Mouse (Mus musculus): ENCODE measurements around the gene Ormdl1. TPM values are rescaled to one million over a fixed set of nuclear protein-coding genes. Genes with fewer than 3 reads are reported as not detected.

Gene Ormdl1
- total RNA-seq (2023; ENCODE audit: inconsistent age) = 15.8 to 17.8 TPM (median 16.7 TPM) in 4 replicates

GRCm38 (mm10) chr1:53296581-53297383 is at the start of gene Ormdl1, which contains the start of the genes Pms1 and Gm28778:
Ormdl1 (plus strand) TSS chr1:53297095.
Pms1 (minus strand) TSS chr1:53297018.
Gm28778 (plus strand) TSS chr1:53297111.

GRCm38 (mm10) chr1:53312989-53313967 is 16.4 kb downstream of the Ormdl1 start, which contains the start of gene Osgepl1:
Osgepl1 (plus strand) TSS chr1:53313624.

GRCm38 (mm10) chr1:53352327-53353261 is 55.7 kb downstream of the Ormdl1 start, which contains the start of the genes Asdurf, Gm28551 and Asnsd1:
Asdurf (minus strand) TSS chr1:53352619.
Gm28551 (minus strand) TSS chr1:53352667.
Asnsd1 (minus strand) TSS chr1:53352752.

Other genes starting within 250 kb of the Ormdl1 start
- not detected in 4 replicates for gene Mstn, start 235.5 kb upstream of the Ormdl1 start, total RNA-seq (2023; ENCODE audit: inconsistent age)
- gene 1700019A02Rik, start 109.5 kb upstream of the Ormdl1 start, total RNA-seq (2023; ENCODE audit: inconsistent age) = not detected in 4 replicates
- 14.2 to 18.9 TPM (median 14.6 TPM) in 4 replicates for gene Pms1, start 77 bp upstream of the Ormdl1 start, total RNA-seq (2023; ENCODE audit: inconsistent age)
- gene Gm28778, start within 50 bp of the Ormdl1 start, total RNA-seq (2023; ENCODE audit: inconsistent age) = 2.0 to 3.1 TPM (median 2.7 TPM) in 3 of 4 replicates, not detected in the other
- 9.7 to 15.0 TPM (median 12.1 TPM) in 4 replicates for gene Osgepl1, start 16.5 kb downstream of the Ormdl1 start, total RNA-seq (2023; ENCODE audit: inconsistent age)
- gene Asdurf, start 55.5 kb downstream of the Ormdl1 start, total RNA-seq (2023; ENCODE audit: inconsistent age) = not detected in 4 replicates
- not detected in 4 replicates for gene Gm28551, start 55.6 kb downstream of the Ormdl1 start, total RNA-seq (2023; ENCODE audit: inconsistent age)
- gene Asnsd1, start 55.7 kb downstream of the Ormdl1 start, total RNA-seq (2023; ENCODE audit: inconsistent age) = 51.6 to 60.3 TPM (median 58.8 TPM) in 4 replicates

Measured in B cell, adult (primary cell).